11 mouse cellular contexts compared by ENCODE assay signal in genomic region chr15:92164127-92164526, GRCm38 (mm10).
DNase-seq lines count a peak whose midpoint lies in the region; ATAC-seq lines count a peak whose summit lies in the region.
"Had no signal": no experiment of that assay in that cellular context is flagged by ENCODE, and none has a peak within 500 bp of the region (broad histone marks: within the 10 kb centered on the region; RNA-seq: fewer than 3 reads in every experiment).

No protein-coding gene starts in this region.

- intact Hi-C loops in left cerebral cortex, postnatal 25 days (cut with DNase I): loop anchor here (5.0 kb wide), 3 partner anchors 52 to 197 kb away; no protein-coding TSS in a partner anchor

- DNase-seq in frontal cortex, adult 2 months (ENCODE audit: extremely low spot score in 1 of 2, low spot score in 1 of 2): peak; percentile 28 to 72
- DNase-seq in frontal cortex, postnatal 14 days (ENCODE audit: low spot score in 2 of 2): no peak
- DNase-seq in Muller cell, postnatal 12 days (ENCODE audit: inconsistent ontology term): peak; percentile 32
- DNase-seq in cerebellum, adult 18-20 months: peak; percentile 51 to 64
- DNase-seq in left cerebral cortex, postnatal 25 days (ENCODE audit: low spot score in 2 of 2): peak; percentile 29 to 85
- DNase-seq in retina, postnatal 1 day: no peak
- no peak for DNase-seq in urinary bladder, postnatal 25 days (ENCODE audit: low spot score)
- DNase-seq: liver, postnatal 0 days; thymus, adult 2 months had no signal

- ATAC-seq in granulocyte monocyte progenitor cell, adult 5-6 weeks (replicated peaks; ENCODE audit: poor library complexity, severe bottlenecking): no peak
- ATAC-seq: forebrain, embryonic 16.5 days; liver, postnatal 0 days had no signal

Comparison
In these comparisons a context has a peak if more than half of its experiments do, and no peak if none do; other contexts are left out.
1. DNase-seq: peak in frontal cortex, adult 2 months (2 of 2), Muller cell, postnatal 12 days (single experiment), cerebellum, adult 18-20 months (2 of 2) and left cerebral cortex, postnatal 25 days (2 of 2); none in frontal cortex, postnatal 14 days (0 of 2), retina, postnatal 1 day (single experiment) and urinary bladder, postnatal 25 days (single experiment).